In the genomic region with DNA sequence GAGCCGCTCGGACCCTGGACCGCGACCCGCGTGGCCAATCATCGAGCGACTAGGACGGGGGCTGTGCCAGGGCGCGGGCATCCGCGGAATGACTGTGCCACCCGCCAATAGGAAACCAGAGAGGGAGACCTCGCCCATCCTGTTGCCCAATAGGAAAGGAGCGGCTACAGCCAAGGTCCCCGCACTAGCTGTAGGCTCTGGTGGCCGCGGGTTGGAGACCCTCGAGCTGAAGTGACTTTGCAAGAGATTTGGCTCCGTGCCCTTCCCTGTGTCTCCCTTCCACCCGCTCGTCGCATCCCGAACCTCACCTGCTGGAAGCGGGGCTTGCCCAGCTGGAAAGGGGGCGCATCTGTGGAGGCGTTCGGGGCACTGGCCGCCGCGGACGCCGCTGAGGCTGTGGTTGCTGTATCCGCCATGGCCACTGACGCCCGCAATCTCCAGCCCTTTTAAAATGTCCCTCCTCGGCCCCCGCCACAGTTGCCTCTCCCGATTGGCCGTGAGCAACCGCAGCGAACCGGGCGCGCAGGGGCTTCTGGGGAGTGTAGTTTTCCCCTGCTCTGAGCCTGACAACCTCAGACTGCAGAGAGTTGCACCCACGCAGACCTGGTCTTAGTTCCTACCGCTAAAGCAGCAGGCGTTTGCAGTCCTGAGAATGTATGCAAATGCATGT, we compare ENCODE assay signal across 8 mouse cellular contexts. TPM values are rescaled to one million over a fixed set of nuclear protein-coding genes. Genes with fewer than 3 reads are reported as not detected.
A peak's percentile ranks its signal among the peaks of the same experiment; 100 is the strongest.
DNase-seq lines count a peak whose midpoint lies in the region; ATAC-seq and TF ChIP-seq lines count a peak whose summit lies in the region.

Gene Sfxn5 (minus strand): TSS at position 423 of the 670 bp plus-strand sequence.

- H3K9ac ChIP-seq in hindbrain, postnatal 0 days (replicated peaks; ENCODE audit: low read length): peak within 1 kb of the TSS; percentile 84

- intact Hi-C loops in gastrocnemius, adult 2 months (cut with DNase I): loop anchor here (2.0 to 5.0 kb wide), 2 partner anchors 71 to 118 kb away; partner anchors contain the start of genes Cct7 and Pradc1
- intact Hi-C loops in left cerebral cortex, adult 2 months (cut with DNase I): loop anchor here (2.0 to 5.0 kb wide), 2 partner anchors 52 to 71 kb away; no protein-coding TSS in a partner anchor

- peak within 1 kb of the TSS; percentile 98 for H3K4me2 ChIP-seq in hindbrain, postnatal 0 days (ENCODE audit: low read depth, low read length)

- WGBS in hindbrain, postnatal 0 days: under 1% methylated on average over 49 of the region's 49 CpGs

- H3K36me3 ChIP-seq in hindbrain, postnatal 0 days (ENCODE audit: insufficient read depth, low read length): peaks cover 6% of the 10 kb centered on the region; the same call in 1 of the 2 replicates

- ATAC-seq in common myeloid progenitor, adult 5-6 weeks (replicated peaks; ENCODE audit: low read depth, poor library complexity, severe bottlenecking): peak; percentile 83
- peak; percentile 98 for ATAC-seq in hindbrain, postnatal 0 days
- peak; percentile 86 for ATAC-seq in megakaryocyte, adult 5-6 weeks (ENCODE audit: poor library complexity, severe bottlenecking)

- no peak; the same call in 1 of the 2 replicates for TF ChIP-seq CTCF in gastrocnemius, adult 2 months (IDR thresholded peaks at IDR 0.05)
- TF ChIP-seq CTCF in hindbrain, postnatal 0 days (IDR thresholded peaks at IDR 0.05; ENCODE audit: low read depth): peak; percentile 15; the same call in 1 of the 2 replicates
- TF ChIP-seq CTCF in left cerebral cortex, adult 2 months (IDR thresholded peaks at IDR 0.05): no peak; the same call in 1 of the 2 replicates

- no peaks in the 10 kb centered on the region for H3K27me3 ChIP-seq in hindbrain, postnatal 0 days (ENCODE audit: insufficient read depth, low read length)

- DNase-seq in ZHBTc4 (ENCODE audit: low read depth, low spot score): peak; percentile 93
- peak; percentile 97 for DNase-seq in gastrocnemius, adult 2 months
- DNase-seq in hindbrain, postnatal 0 days (ENCODE audit: low spot score): peak; percentile 97
- peak; percentile 95 to 96 for DNase-seq in left cerebral cortex, adult 2 months (ENCODE audit: extremely low spot score in 1 of 2, low spot score in 2 of 2)
- DNase-seq in right cerebral cortex, adult 2 months (ENCODE audit: low spot score in 2 of 2): peak; percentile 97 to 98
- peak; percentile 97 for DNase-seq in urinary bladder, postnatal 14 days (ENCODE audit: low spot score)

- H3K4me3 ChIP-seq in gastrocnemius, adult 2 months: peak within 1 kb of the TSS; percentile 83
- peak within 1 kb of the TSS; percentile 77 for H3K4me3 ChIP-seq in hindbrain, postnatal 0 days (ENCODE audit: low read length)
- H3K4me3 ChIP-seq in left cerebral cortex, adult 2 months: peak within 1 kb of the TSS; percentile 81

- no peaks in the 10 kb centered on the region for H3K4me1 ChIP-seq in hindbrain, postnatal 0 days (ENCODE audit: insufficient read depth, low read length)

- H3K9me3 ChIP-seq in hindbrain, postnatal 0 days (ENCODE audit: low read length): no peaks in the 10 kb centered on the region

- H3K27ac ChIP-seq in gastrocnemius, adult 2 months: peak within 1 kb of the TSS; percentile 99
- H3K27ac ChIP-seq in hindbrain, postnatal 0 days: peak within 1 kb of the TSS; percentile 97
- H3K27ac ChIP-seq in left cerebral cortex, adult 2 months: peak within 1 kb of the TSS; percentile 99

RNA-seq across cellular contexts. Expression of gene Sfxn5, which starts in this region (rescaled TPM):
- 2.0 and 3.2 TPM in 2 replicates for total RNA-seq in common myeloid progenitor, adult 5-6 weeks (2017)
- total RNA-seq in gastrocnemius, adult 2 months (2021): 1 to 10 TPM; 5.9 to 7.3 TPM
- total RNA-seq in hindbrain, postnatal 0 days (2014; rRNA removed): 144 and 151 TPM in 2 replicates
- polyA plus RNA-seq in hindbrain, postnatal 0 days (2015; fragmentation: Nextera tagmentation; extraction: Ambion mirVana): 108 and 115 TPM in 2 replicates
- 100 to 1,000 TPM; 161 to 173 TPM for total RNA-seq in left cerebral cortex, adult 2 months (2021)
- total RNA-seq in megakaryocyte, adult 5-6 weeks (2015): 6.5 and 8.4 TPM in 2 replicates
- total RNA-seq in megakaryocyte, adult 5-6 weeks (2017): 8.4 and 13.4 TPM in 2 replicates

Comparison
In these comparisons a context has a peak if more than half of its experiments do, and no peak if none do; other contexts are left out.
1. Peak in every context shown above with its lines: DNase-seq, ATAC-seq, H3K4me3 ChIP-seq and H3K27ac ChIP-seq.
2. RNA of gene Sfxn5 (total RNA-seq): 161 to 173 TPM in left cerebral cortex, adult 2 months and 144 to 151 TPM in hindbrain, postnatal 0 days; 6.5 to 13.4 TPM in megakaryocyte, adult 5-6 weeks, 5.9 to 7.3 TPM in gastrocnemius, adult 2 months and 2.0 to 3.2 TPM in common myeloid progenitor, adult 5-6 weeks; every median in the first group is over 10 times any median in the second.